In genomic region chr6:31398431-31399205, GRCm38 (mm10) we compare ENCODE assay signal across 8 mouse cellular contexts. TPM values are rescaled to one million over a fixed set of nuclear protein-coding genes. Genes with fewer than 3 reads are reported as not detected.
A peak's percentile ranks its signal among the peaks of the same experiment; 100 is the strongest.
DNase-seq lines count a peak whose midpoint lies in the region; ATAC-seq and TF ChIP-seq lines count a peak whose summit lies in the region.

Gene Mkln1 (plus strand): TSS chr6:31398735.

- DNase-seq in ES-CJ7 (ENCODE audit: low read depth, low spot score), result peak; percentile 53
- DNase-seq in cerebellum, adult 11-12 months, result peak; percentile 89
- peak; percentile 90 to 93 for DNase-seq in heart, postnatal 36 days
- DNase-seq in layer of hippocampus, adult 2 months (ENCODE audit: low spot score in 2 of 2), result peak; percentile 90 to 91
- peak; percentile 94 for DNase-seq in lung, embryonic 14.5 days
- DNase-seq in thymus, adult 2 months, result peak; percentile 87

- H3K4me1 ChIP-seq in forebrain, embryonic 16.5 days (replicated peaks; ENCODE audit: control insufficient read depth, insufficient read depth, low read length), result peaks cover 28% of the 10 kb centered on the region
- H3K4me1 ChIP-seq in lung, embryonic 14.5 days (ENCODE audit: insufficient read depth), result no peaks in the 10 kb centered on the region; the same call in none of the 2 replicates
- H3K4me1 ChIP-seq in olfactory bulb, adult 2 months (ENCODE audit: control insufficient read depth, insufficient read depth, low read length), result peaks cover 5% of the 10 kb centered on the region
- peaks cover 14% of the 10 kb centered on the region for H3K4me1 ChIP-seq in thymus, adult 2 months (replicated peaks; ENCODE audit: control insufficient read depth, insufficient read depth, low read length)

- WGBS in forebrain, embryonic 16.5 days, result under 1% methylated on average over 63 of the region's 65 CpGs
- WGBS in lung, embryonic 14.5 days, result under 1% methylated on average over 65 of the region's 65 CpGs
- WGBS in olfactory bulb, adult 2 months, result under 1% methylated on average over 65 of the region's 65 CpGs
- under 1% methylated on average over 65 of the region's 65 CpGs for WGBS in thymus, adult 2 months

- no peaks in the 10 kb centered on the region for H3K36me3 ChIP-seq in forebrain, embryonic 16.5 days (ENCODE audit: control insufficient read depth, insufficient read depth)
- H3K36me3 ChIP-seq in lung, embryonic 14.5 days (ENCODE audit: insufficient read depth), result no peaks in the 10 kb centered on the region
- no peaks in the 10 kb centered on the region for H3K36me3 ChIP-seq in thymus, adult 2 months (ENCODE audit: control insufficient read depth, insufficient read depth, low read length)

- H3K27me3 ChIP-seq in forebrain, embryonic 16.5 days (replicated peaks; ENCODE audit: control insufficient read depth, insufficient read depth, low read length), result no peaks in the 10 kb centered on the region
- H3K27me3 ChIP-seq in lung, embryonic 14.5 days (ENCODE audit: insufficient read depth, low read length), result no peaks in the 10 kb centered on the region
- no peaks in the 10 kb centered on the region for H3K27me3 ChIP-seq in thymus, adult 2 months (ENCODE audit: control insufficient read depth, insufficient read depth, low read length)

- H3K4me2 ChIP-seq in forebrain, embryonic 16.5 days (ENCODE audit: low read length), result peak within 1 kb of the TSS; percentile 92
- H3K4me2 ChIP-seq in lung, embryonic 14.5 days, result peak within 1 kb of the TSS; percentile 82

- no peaks in the 10 kb centered on the region for H3K9me3 ChIP-seq in forebrain, embryonic 16.5 days (ENCODE audit: control insufficient read depth, low read length)
- H3K9me3 ChIP-seq in lung, embryonic 14.5 days (ENCODE audit: low read depth, low read length), result no peaks in the 10 kb centered on the region

- ATAC-seq in forebrain, embryonic 16.5 days, result peak; percentile 99
- ATAC-seq in lung, embryonic 14.5 days (ENCODE audit: insufficient read depth), result peak; percentile 99

- H3K27ac ChIP-seq in forebrain, embryonic 16.5 days (ENCODE audit: low read length), result peak within 1 kb of the TSS; percentile 92
- H3K27ac ChIP-seq in layer of hippocampus, adult 2 months, result peak within 1 kb of the TSS; percentile 96
- H3K27ac ChIP-seq in lung, embryonic 14.5 days (ENCODE audit: low read depth), result peak within 1 kb of the TSS; percentile 94
- peak within 1 kb of the TSS; percentile 86 for H3K27ac ChIP-seq in olfactory bulb, adult 2 months (ENCODE audit: insufficient read depth, low read depth, low read length)
- H3K27ac ChIP-seq in thymus, adult 2 months (ENCODE audit: control insufficient read depth, insufficient read depth, low read length), result no peak within 1 kb of the TSS

- peak within 1 kb of the TSS; percentile 93 for H3K4me3 ChIP-seq in forebrain, embryonic 16.5 days (replicated peaks; ENCODE audit: low read length)
- H3K4me3 ChIP-seq in layer of hippocampus, adult 2 months, result peak within 1 kb of the TSS; percentile 92
- H3K4me3 ChIP-seq in lung, embryonic 14.5 days (ENCODE audit: low read depth, low read length), result peak within 1 kb of the TSS; percentile 98
- peak within 1 kb of the TSS; percentile 97 for H3K4me3 ChIP-seq in olfactory bulb, adult 2 months (ENCODE audit: insufficient read depth, low read depth, low read length)
- peak within 1 kb of the TSS; percentile 60 for H3K4me3 ChIP-seq in thymus, adult 2 months (ENCODE audit: control insufficient read depth, insufficient read depth, low read length)

- intact Hi-C loops in heart, postnatal 36 days (cut with DNase I), result loop anchor here (2.0 to 5.0 kb wide), 3 partner anchors 28 to 182 kb away; no protein-coding TSS in a partner anchor

- TF ChIP-seq POLR2A in olfactory bulb, adult 2 months (IDR thresholded peaks at IDR 0.05; ENCODE audit: insufficient read depth, low read depth, low read length), result peak; percentile 66
- peak; percentile 61; the same call in 1 of the 2 replicates for TF ChIP-seq POLR2A in thymus, adult 2 months (IDR thresholded peaks at IDR 0.05; ENCODE audit: control insufficient read depth, extremely low read depth, insufficient read depth, low read length, poor library complexity)

- H3K9ac ChIP-seq in forebrain, embryonic 16.5 days (replicated peaks; ENCODE audit: low read depth, low read length), result peak within 1 kb of the TSS; percentile 85
- H3K9ac ChIP-seq in lung, embryonic 14.5 days, result peak within 1 kb of the TSS; percentile 98

- no peak for TF ChIP-seq CTCF in layer of hippocampus, adult 2 months (conservative IDR thresholded peaks at IDR 0.05)
- TF ChIP-seq CTCF in lung, embryonic 14.5 days (IDR thresholded peaks at IDR 0.05; ENCODE audit: low read depth), result no peak
- TF ChIP-seq CTCF in olfactory bulb, adult 2 months (IDR thresholded peaks at IDR 0.05; ENCODE audit: insufficient read depth, low read depth, low read length), result no peak
- no peak for TF ChIP-seq CTCF in thymus, adult 2 months (IDR thresholded peaks at IDR 0.05; ENCODE audit: borderline replicate concordance, control insufficient read depth, extremely low read depth, insufficient read depth, low read length, poor library complexity)

RNA-seq across cellular contexts. Expression of gene Mkln1, which starts in this region (rescaled TPM):
- 159 and 177 TPM in 2 replicates for polyA plus RNA-seq in forebrain, embryonic 16.5 days (2015; fragmentation: Nextera tagmentation; extraction: Ambion mirVana)
- total RNA-seq in heart, postnatal 36 days (2021), result 100 to 1,000 TPM; 160 to 171 TPM
- total RNA-seq in layer of hippocampus, adult 2 months (2021), result 100 to 1,000 TPM; 159 to 164 TPM
- 179 and 184 TPM in 2 replicates for polyA plus RNA-seq in lung, embryonic 14.5 days (2014; fragmentation: Nextera tagmentation; extraction: Ambion mirVana)
- not detected in 2 replicates for polyA plus RNA-seq in olfactory bulb, adult 2 months (2012; ENCODE audit: insufficient read depth, insufficient read length, low replicate concordance, missing spikeins)
- 29.6 and 40.1 TPM in 2 replicates for polyA plus RNA-seq in thymus, adult 2 months (2012; rRNA removed)
